Mouse (Mus musculus) layer of hippocampus, postnatal 36 days (tissue): Measurements from ENCODE around the gene Fam186b. TPM values are rescaled to one million over a fixed set of nuclear protein-coding genes. Genes with fewer than 3 reads are reported as not detected.
"Not testable (repeated sequence)": the region's sequence is repeated elsewhere in the genome, so short reads cannot be mapped to it uniquely, and the experiment has no call there.

ENCODE experiments used
- DNase-seq, 2 experiments: peaks; one replicate each; pipeline ENCODE4 v3.0.0; 2022
- total RNA-seq, 2 experiments: library from RNA; stranded (reverse); gene quantifications; 2 replicates each; pipeline ENCODE4 v1.2.3; 2021

The Fam186b gene
- total RNA-seq, 2 experiments from 2014 or later: 1.1 to 1.6 TPM

- no peak for DNase-seq
Measured at GRCm38 (mm10) chr15:99259167-99259729, 36.4 kb downstream of the Fam186b start.

DNA sequence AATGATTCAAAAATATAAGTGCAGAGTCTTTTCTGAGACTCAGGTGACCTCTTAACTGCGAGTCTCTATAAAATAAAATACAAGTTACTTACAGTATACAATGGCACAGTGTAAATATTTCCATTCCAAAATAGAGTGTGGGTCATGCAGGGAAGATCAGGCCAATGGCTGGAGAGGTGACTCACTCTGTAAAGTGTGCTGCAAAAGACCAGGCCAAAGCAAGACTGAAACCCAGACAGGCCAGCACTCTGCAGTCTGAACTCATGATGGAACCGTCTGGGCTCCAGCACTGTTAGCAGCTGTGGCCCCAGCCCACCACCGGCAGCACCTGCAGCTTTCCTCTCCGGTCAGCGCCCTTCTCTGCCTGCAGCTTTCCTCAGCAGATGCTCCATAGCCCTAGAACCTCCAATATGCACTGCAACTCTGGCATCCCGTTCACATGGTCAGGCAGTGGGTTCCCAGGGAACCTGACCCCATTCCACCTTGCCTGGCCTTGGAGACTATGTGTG, 40.4 kb downstream of the Fam186b start:
- no peak for DNase-seq

GRCm38 (mm10) chr15:99254477-99255005, 41.1 kb downstream of the Fam186b start:
- no peak for DNase-seq

- DNase-seq: no peak
Measured at GRCm38 (mm10) chr15:99253772-99254171, 41.9 kb downstream of the Fam186b start.

DNA sequence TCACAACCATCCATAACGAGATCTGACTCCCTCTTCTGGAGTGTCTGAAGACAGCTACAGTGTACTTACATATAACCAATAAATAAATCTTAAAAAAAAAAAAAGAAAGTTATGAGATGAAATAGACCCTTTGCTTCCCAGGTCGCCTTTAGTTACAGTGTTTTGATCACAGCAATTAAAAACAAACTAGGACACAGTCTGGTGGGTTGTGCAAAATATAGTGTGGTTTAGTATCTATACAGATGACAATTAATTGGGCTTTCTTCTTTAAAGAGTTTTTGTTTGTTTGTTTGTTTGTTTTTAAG, 42.6 kb downstream of the Fam186b start:
- not testable (repeated sequence) for DNase-seq

DNA sequence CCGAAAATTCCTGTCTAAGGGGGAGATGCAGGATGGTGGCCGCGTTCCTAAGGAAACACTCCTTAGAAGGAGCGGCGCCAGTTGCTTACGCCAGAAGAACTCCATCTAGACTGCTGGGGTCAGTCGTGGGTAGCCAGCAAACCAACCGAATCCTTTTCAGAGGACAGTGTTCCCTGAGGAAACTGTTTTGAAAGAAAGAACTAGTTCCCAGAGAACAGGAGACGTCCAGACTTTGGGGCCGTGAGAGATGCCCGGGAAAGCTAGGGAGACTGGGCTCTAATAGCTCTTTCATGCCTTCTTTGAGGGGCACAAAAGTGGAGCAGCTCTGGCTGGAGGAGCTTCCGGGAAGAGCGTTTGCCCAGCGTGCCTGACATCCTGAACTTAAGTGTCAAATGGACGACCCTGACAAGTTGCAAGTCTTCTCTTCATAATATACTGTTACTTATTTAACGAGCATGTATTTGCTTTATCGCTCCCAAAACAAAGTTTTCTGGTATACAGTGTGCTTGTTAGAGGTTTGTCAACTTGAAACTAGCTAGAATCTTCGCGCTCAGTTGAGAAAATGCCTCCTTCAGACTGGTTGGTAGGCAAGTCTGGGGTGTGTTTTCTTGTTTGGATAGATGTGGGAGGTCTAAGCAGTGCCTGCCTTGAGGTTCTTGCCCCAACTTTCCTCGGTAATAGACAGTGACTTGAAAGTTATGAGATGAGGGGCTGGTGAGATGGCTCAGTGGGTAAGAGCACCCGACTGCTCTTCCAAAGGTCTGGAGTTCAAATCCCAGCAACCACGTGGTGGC, 43.1 kb downstream of the Fam186b start:
- DNase-seq: no peak

GRCm38 (mm10) chr15:99251626-99252380, 43.9 kb downstream of the Fam186b start, which contains the start of gene Mcrs1:
Gene Mcrs1 (minus strand): TSS chr15:99251961.
- peak; percentile 97 for DNase-seq

- DNase-seq: not testable (repeated sequence)
Measured at GRCm38 (mm10) chr15:99251111-99251510, 44.6 kb downstream of the Fam186b start.

DNA sequence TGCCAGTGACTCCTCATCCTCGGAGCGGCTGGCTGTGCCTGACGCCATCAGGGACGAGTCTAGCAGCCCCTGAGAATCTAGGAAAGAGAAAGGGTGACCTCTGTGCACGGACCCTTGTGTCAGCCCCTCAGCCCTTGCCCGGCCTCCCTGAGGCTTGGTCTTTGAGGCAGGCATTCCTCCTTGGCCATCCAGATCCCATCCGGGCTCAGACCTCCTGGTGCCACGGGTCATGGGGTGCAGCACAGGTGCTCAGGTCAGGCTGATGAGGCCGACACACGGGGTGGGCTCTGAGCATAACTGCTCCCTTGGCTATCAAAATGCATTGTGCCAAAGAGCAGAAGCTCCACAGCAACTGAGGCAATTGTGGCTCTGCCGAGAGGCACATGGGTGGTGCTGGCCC, 45.8 kb downstream of the Fam186b start:
- DNase-seq: no peak

DNA sequence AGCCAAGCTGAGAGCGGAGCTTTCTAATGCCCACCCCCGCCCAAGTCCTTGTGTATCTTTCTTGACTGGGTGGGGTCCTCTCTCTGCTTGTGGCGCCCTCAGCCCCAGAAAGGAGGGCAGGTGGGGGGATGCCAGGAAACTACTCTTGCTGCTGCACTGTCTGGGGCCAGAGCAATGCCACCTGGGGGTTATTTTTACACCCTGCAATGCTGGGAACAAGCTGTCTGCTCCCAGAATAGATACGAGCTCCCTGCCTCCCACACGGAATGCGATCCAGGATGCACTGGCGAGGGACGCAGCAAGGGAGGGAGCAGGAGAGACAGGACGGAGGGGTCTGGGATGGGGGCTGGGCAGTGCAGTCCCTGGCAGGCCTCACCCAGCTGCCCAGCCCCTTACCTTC, 46.7 kb downstream of the Fam186b start:
- peak; percentile 57 to 69 for DNase-seq

DNA sequence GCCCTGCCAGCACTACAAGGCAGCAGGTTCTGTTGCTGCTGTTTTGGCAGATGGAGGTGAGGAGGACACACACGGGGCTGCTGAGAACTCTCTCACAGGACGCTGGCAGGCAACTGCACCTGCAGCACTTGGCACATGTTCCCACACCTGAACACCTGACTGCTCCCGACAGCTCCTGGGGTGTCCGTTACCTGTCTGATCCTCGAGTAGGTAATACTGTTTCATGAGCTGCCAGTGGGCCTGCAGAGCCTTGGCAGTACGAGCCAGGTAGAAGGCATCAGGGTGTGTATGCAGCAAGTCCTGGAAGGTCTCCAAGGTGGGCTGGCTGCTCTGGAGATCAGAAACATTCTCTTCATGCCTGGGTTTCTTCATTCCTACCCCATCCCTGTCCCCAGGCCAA, 49.0 kb downstream of the Fam186b start:
- DNase-seq: not testable (repeated sequence)

GRCm38 (mm10) chr15:99242045-99242444, 53.6 kb downstream of the Fam186b start:
- no peak for DNase-seq

- DNase-seq: no peak
Measured at GRCm38 (mm10) chr15:99241249-99241648, 54.4 kb downstream of the Fam186b start.

GRCm38 (mm10) chr15:99240129-99240528, 55.6 kb downstream of the Fam186b start:
- DNase-seq: no peak

- no peak for DNase-seq
Measured at GRCm38 (mm10) chr15:99238006-99238405, 57.7 kb downstream of the Fam186b start.

DNA sequence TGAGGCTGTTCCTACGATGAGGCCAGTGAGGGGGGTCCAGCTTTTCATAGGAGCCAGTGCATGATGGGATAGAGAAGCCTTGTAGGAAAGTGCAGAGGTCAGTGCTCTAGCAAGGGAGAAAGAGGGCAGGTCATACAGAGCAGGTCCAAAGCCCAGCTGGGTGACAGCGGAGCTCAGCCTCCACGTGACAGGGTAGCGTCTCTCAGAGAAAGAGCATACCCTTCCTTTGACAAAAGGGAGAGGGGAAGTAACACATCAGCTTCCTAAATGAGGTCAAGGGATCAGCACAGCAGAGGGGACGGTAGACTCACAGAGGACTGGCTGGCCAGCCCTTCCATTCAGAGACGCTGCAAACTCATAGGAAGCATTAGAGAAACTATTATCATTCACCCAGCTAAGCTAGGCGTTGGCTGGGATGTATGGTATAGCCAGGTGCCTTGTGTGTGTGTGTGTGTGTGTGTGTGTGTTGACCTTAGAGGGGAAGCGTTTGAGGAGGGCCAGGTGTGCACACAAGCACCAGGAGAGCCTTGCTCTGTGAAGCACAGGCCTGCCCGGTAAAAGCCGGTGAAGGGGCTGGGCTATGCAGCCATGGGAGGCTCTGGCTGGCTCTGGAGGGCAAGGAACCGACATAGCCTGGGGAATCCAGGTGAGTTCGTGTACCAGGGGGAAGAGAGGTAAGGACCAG, 61.2 kb downstream of the Fam186b start:
- DNase-seq: no peak

GRCm38 (mm10) chr15:99233719-99234118, 62.0 kb downstream of the Fam186b start:
- no peak for DNase-seq

DNA sequence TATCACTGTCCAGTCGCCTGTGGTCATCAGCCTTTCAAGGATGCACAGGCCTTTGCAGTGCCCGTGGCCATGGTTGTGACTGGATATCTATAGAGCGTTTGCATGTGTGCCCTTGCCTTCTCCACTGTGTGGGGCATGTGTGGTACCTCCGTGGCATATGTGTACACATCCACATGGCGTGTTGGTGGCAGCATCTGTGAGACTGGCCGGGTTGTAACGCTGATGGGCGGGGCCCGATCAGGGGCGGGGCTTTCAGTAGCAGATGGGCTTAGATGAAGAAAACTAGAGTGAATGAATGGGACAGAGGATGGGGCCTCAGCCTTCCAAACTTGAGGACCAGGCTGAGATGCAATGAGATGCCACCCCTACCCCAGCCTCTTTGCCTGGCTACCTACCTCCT, 63.7 kb downstream of the Fam186b start:
- DNase-seq: no peak

GRCm38 (mm10) chr15:99226090-99226489, 69.6 kb downstream of the Fam186b start:
- no peak for DNase-seq

DNA sequence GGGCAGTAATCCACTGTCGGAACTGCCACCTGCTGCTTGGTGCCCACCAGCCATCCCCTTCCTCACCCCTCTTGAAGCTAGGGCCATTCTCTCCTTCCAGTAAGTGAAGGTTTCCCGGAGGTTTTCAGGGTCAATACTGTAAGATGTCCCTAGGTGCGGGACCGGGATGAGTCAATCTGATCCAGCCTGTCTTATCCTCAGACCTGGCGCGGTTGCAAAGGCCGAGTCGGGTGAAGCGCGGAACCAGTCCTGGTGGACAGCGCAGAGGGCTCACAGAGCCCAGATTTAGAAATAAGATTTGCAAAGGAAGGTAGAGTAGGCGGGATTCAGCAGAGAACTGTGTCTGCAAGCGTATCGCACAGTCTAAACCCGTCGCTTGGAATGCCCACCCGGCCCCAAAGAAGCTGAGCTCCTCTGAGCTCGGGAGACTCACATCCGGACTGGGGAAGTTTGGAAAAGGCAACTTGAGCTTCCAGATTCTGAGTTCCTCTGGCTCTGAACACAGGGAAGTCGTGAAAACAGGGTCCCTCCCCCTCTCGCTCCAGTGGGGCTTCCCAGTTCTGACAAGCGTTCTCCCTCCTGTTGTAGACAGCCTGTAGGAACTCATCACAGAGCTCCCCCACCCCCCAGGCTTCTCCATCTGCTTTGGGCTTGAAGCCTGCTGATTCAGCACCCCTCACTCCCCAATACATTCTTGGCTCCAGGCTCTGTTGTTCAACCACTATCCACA, 70.4 kb downstream of the Fam186b start:
- DNase-seq: peak; percentile 82

- DNase-seq: peak; percentile 74 to 76
Measured at GRCm38 (mm10) chr15:99224208-99224911, 71.3 kb downstream of the Fam186b start, which contains the start of gene Kcnh3. Gene Kcnh3 (plus strand): TSS chr15:99224861.
